Mouse (Mus musculus) cerebellum, adult 2 months (tissue): ENCODE measurements around the gene Scn4b.

Experiments
- CTCF ChIP-seq: fragments of 200-500 bp; IDR thresholded peaks from 2 replicates; pipeline ENCODE4 v1.5.1; 2011; ENCODE audit warnings: low read depth, mild to moderate bottlenecking, control low read depth, low read length, moderate library complexity, borderline replicate concordance; ENCODE audit not compliant: insufficient read depth
- POLR2A ChIP-seq: fragments of 200-500 bp; IDR thresholded peaks from 2 replicates; pipeline ENCODE4 v1.6.1; 2011; ENCODE audit warnings: low read length, control low read depth, borderline replicate concordance; ENCODE audit not compliant: insufficient read depth

GRCm38 (mm10) chr9:45167903-45168302 lies 29.7 kb downstream of the Scn4b start:
- no peak for TF ChIP-seq POLR2A
- no peak for TF ChIP-seq CTCF
